In genomic region chr14:101517341-101517740, GRCm38 (mm10) we compare ENCODE assay signal across 8 mouse cellular contexts.
DNase-seq lines count a peak whose midpoint lies in the region; ATAC-seq and TF ChIP-seq lines count a peak whose summit lies in the region.
"Had no signal": no experiment of that assay in that cellular context is flagged by ENCODE, and none has a peak within 500 bp of the region (broad histone marks: within the 10 kb centered on the region; RNA-seq: fewer than 3 reads in every experiment).

No protein-coding gene starts in this region.

- TF ChIP-seq POLR2A in kidney, adult 2 months (IDR thresholded peaks at IDR 0.05; ENCODE audit: low read depth, low read length): no peak

- H3K27me3 ChIP-seq in kidney, adult 2 months (replicated peaks; ENCODE audit: control insufficient read depth, insufficient read depth, low read length): no peaks in the 10 kb centered on the region

- no peak for TF ChIP-seq CTCF in kidney, adult 2 months (conservative IDR thresholded peaks at IDR 0.05; ENCODE audit: insufficient read depth, insufficient read length, low read depth, low read length)

- DNase-seq in kidney, adult 2 months: peak; percentile 49
- DNase-seq in kidney, adult 11 months: no peak
- DNase-seq in CD4-positive helper T cell, adult 2 months (ENCODE audit: low read depth, low spot score): peak; percentile 55
- peak; percentile 4 for DNase-seq in MEL-GATA-1-ER (ENCODE audit: extremely low read depth, low read depth)
- DNase-seq in embryo, embryonic 10.5 days (ENCODE audit: low spot score): peak; percentile 77
- peak; percentile 48 for DNase-seq in lung, postnatal 14 days

- no peak for ATAC-seq in monocyte, adult 5-6 weeks (replicated peaks; ENCODE audit: insufficient number of reproducible peaks, low FRiP score, low TSS enrichment, poor library complexity, severe bottlenecking)

- H3K4me3 ChIP-seq in kidney, adult 2 months (ENCODE audit: insufficient read depth, low read depth, low read length): no peak overlapping the region
- H3K4me3 ChIP-seq: limb, embryonic 12.5 days had no signal

- no peak overlapping the region for H3K27ac ChIP-seq in kidney, adult 2 months (ENCODE audit: insufficient read depth, low read depth, low read length)
- H3K27ac ChIP-seq: limb, embryonic 12.5 days had no signal

- H3K4me1 ChIP-seq in kidney, adult 2 months (ENCODE audit: control insufficient read depth, insufficient read depth, low read length): no peaks in the 10 kb centered on the region
- H3K4me1 ChIP-seq: limb, embryonic 12.5 days had no signal

- 22% methylated on average over 5 of the region's 5 CpGs for WGBS in kidney, adult 2 months

- H3K36me3 ChIP-seq in kidney, adult 2 months (ENCODE audit: control insufficient read depth, insufficient read depth, low read length): no peaks in the 10 kb centered on the region
- H3K36me3 ChIP-seq: limb, embryonic 12.5 days had no signal
